Mouse (Mus musculus): ENCODE measurements around the gene Pde3a. TPM values are rescaled to one million over a fixed set of nuclear protein-coding genes. Genes with fewer than 3 reads are reported as not detected.

Pde3a gene
- total and polyA plus RNA-seq, 2 experiments from 2014 or later: 2.0 to 12.1 TPM

- peak; percentile 7 for DNase-seq (ENCODE audit: low spot score)
- Histone ChIP-seq H3K36me3 (ENCODE audit: insufficient read depth, low read length) (no peaks in the 10 kb centered on the region), H3K9ac (replicated peaks; ENCODE audit: low read length, poor library complexity, severe bottlenecking) (no peak overlapping the region), H3K27me3 (ENCODE audit: insufficient read depth, low read length) (no peaks in the 10 kb centered on the region), H3K27ac (ENCODE audit: low read depth, low read length) (no peak overlapping the region), H3K4me2 (ENCODE audit: low read depth, low read length, poor library complexity, severe bottlenecking) (no peak overlapping the region), H3K4me1 (ENCODE audit: insufficient read depth, low read length) (no peaks in the 10 kb centered on the region), H3K9me3 (ENCODE audit: low read length) (no peaks in the 10 kb centered on the region), H3K4me3 (ENCODE audit: low read depth, low read length) (no peak overlapping the region)
- ATAC-seq (ENCODE audit: low FRiP score): no peak
- WGBS: 75% methylated on average over 4 of the region's 4 CpGs
- peak; percentile 46 for TF ChIP-seq CTCF (IDR thresholded peaks at IDR 0.05)
Observed at GRCm38 (mm10) chr6:141375155-141375554, 126.1 kb downstream of the Pde3a start.

GRCm38 (mm10) chr6:141380927-141381326 is 131.9 kb downstream of the Pde3a start:
- Histone ChIP-seq H3K36me3 (ENCODE audit: insufficient read depth, low read length) (no peaks in the 10 kb centered on the region), H3K9me3 (ENCODE audit: low read length) (no peaks in the 10 kb centered on the region), H3K4me3 (ENCODE audit: low read depth, low read length) (no peak overlapping the region), H3K27me3 (ENCODE audit: insufficient read depth, low read length) (no peaks in the 10 kb centered on the region), H3K4me1 (ENCODE audit: insufficient read depth, low read length) (no peaks in the 10 kb centered on the region; the same call in 1 of the 2 replicates), H3K27ac (ENCODE audit: low read depth, low read length) (no peak overlapping the region), H3K9ac (replicated peaks; ENCODE audit: low read length, poor library complexity, severe bottlenecking) (no peak overlapping the region), H3K4me2 (ENCODE audit: low read depth, low read length, poor library complexity, severe bottlenecking) (peak overlapping the region; percentile 0; the same call in 1 of the 2 replicates)
- whole genome bisulfite sequencing: 26% methylated on average over 12 of the region's 12 CpGs
- 0 out of 2 replicates have a peak, but pooled peaks have one; percentile 47 for ATAC-seq (ENCODE audit: low FRiP score)
- DNase-seq (ENCODE audit: low spot score): peak; percentile 28
- no peak for TF ChIP-seq CTCF (IDR thresholded peaks at IDR 0.05)

- H3K36me3 ChIP-seq (ENCODE audit: insufficient read depth, low read length): no peaks in the 10 kb centered on the region
- H3K27me3 ChIP-seq (ENCODE audit: insufficient read depth, low read length): no peaks in the 10 kb centered on the region
- H3K9ac ChIP-seq (replicated peaks; ENCODE audit: low read length, poor library complexity, severe bottlenecking): no peak overlapping the region
- WGBS: 53% methylated on average over 8 of the region's 8 CpGs
- no peaks in the 10 kb centered on the region for H3K9me3 ChIP-seq (ENCODE audit: low read length)
- peak; percentile 4 for DNase-seq (ENCODE audit: low spot score)
- no peak overlapping the region for H3K4me3 ChIP-seq (ENCODE audit: low read depth, low read length)
- ATAC-seq (ENCODE audit: low FRiP score): no peak
- H3K27ac ChIP-seq (ENCODE audit: low read depth, low read length): no peak overlapping the region
- H3K4me2 ChIP-seq (ENCODE audit: low read depth, low read length, poor library complexity, severe bottlenecking): no peak overlapping the region
- TF ChIP-seq CTCF (IDR thresholded peaks at IDR 0.05): no peak
- no peaks in the 10 kb centered on the region; the same call in 1 of the 2 replicates for H3K4me1 ChIP-seq (ENCODE audit: insufficient read depth, low read length)
Observed at GRCm38 (mm10) chr6:141381473-141381872, 132.4 kb downstream of the Pde3a start.

- H3K9me3 ChIP-seq (ENCODE audit: low read length): no peaks in the 10 kb centered on the region
- no peaks in the 10 kb centered on the region; the same call in 1 of the 2 replicates for H3K4me1 ChIP-seq (ENCODE audit: insufficient read depth, low read length)
- ATAC-seq (ENCODE audit: low FRiP score) (no peak), DNase-seq (ENCODE audit: low spot score) (no peak)
- WGBS: 83% methylated on average over 4 of the region's 4 CpGs
- TF ChIP-seq CTCF (IDR thresholded peaks at IDR 0.05): no peak
- no peaks in the 10 kb centered on the region for H3K36me3 ChIP-seq (ENCODE audit: insufficient read depth, low read length)
- H3K4me2 ChIP-seq (ENCODE audit: low read depth, low read length, poor library complexity, severe bottlenecking): no peak overlapping the region
- no peak overlapping the region for H3K27ac ChIP-seq (ENCODE audit: low read depth, low read length)
- no peak overlapping the region for H3K4me3 ChIP-seq (ENCODE audit: low read depth, low read length)
- no peak overlapping the region for H3K9ac ChIP-seq (replicated peaks; ENCODE audit: low read length, poor library complexity, severe bottlenecking)
- H3K27me3 ChIP-seq (ENCODE audit: insufficient read depth, low read length): no peaks in the 10 kb centered on the region
Observed at GRCm38 (mm10) chr6:141381881-141382370, 132.9 kb downstream of the Pde3a start.

- no peak for TF ChIP-seq CTCF (IDR thresholded peaks at IDR 0.05)
- no peak for DNase-seq (ENCODE audit: low spot score)
- 87% methylated on average over 5 of the region's 5 CpGs for WGBS
- no peak overlapping the region for H3K4me3 ChIP-seq (ENCODE audit: low read depth, low read length)
- H3K4me1 ChIP-seq (ENCODE audit: insufficient read depth, low read length): no peaks in the 10 kb centered on the region
- H3K9ac ChIP-seq (replicated peaks; ENCODE audit: low read length, poor library complexity, severe bottlenecking): no peak overlapping the region
- no peak overlapping the region for H3K4me2 ChIP-seq (ENCODE audit: low read depth, low read length, poor library complexity, severe bottlenecking)
- H3K27me3 ChIP-seq (ENCODE audit: insufficient read depth, low read length): no peaks in the 10 kb centered on the region
- H3K27ac ChIP-seq (ENCODE audit: low read depth, low read length): no peak overlapping the region
- H3K36me3 ChIP-seq (ENCODE audit: insufficient read depth, low read length): no peaks in the 10 kb centered on the region
- ATAC-seq (ENCODE audit: low FRiP score): no peak
- H3K9me3 ChIP-seq (ENCODE audit: low read length): no peaks in the 10 kb centered on the region
Observed at GRCm38 (mm10) chr6:141388104-141388503, 139.0 kb downstream of the Pde3a start.

GRCm38 (mm10) chr6:141395926-141396325 is 146.9 kb downstream of the Pde3a start:
- 75% methylated on average over 3 of the region's 3 CpGs for WGBS
- TF ChIP-seq CTCF (IDR thresholded peaks at IDR 0.05): no peak
- Histone ChIP-seq H3K27ac (ENCODE audit: low read depth, low read length) (no peak overlapping the region), H3K4me1 (ENCODE audit: insufficient read depth, low read length) (no peaks in the 10 kb centered on the region), H3K36me3 (ENCODE audit: insufficient read depth, low read length) (no peaks in the 10 kb centered on the region), H3K9me3 (ENCODE audit: low read length) (no peaks in the 10 kb centered on the region), H3K27me3 (ENCODE audit: insufficient read depth, low read length) (no peaks in the 10 kb centered on the region), H3K4me3 (ENCODE audit: low read depth, low read length) (no peak overlapping the region), H3K9ac (replicated peaks; ENCODE audit: low read length, poor library complexity, severe bottlenecking) (no peak overlapping the region), H3K4me2 (ENCODE audit: low read depth, low read length, poor library complexity, severe bottlenecking) (no peak overlapping the region)
- no peak for ATAC-seq (ENCODE audit: low FRiP score)
- no peak for DNase-seq (ENCODE audit: low spot score)

All from midbrain, postnatal 0 days (tissue).